Mouse (Mus musculus): ENCODE measurements around the gene Pou2af1. TPM values are rescaled to one million over a fixed set of nuclear protein-coding genes. Genes with fewer than 3 reads are reported as not detected.

Pou2af1 gene
- polyA plus RNA-seq, 1 experiment = 171 TPM

DNA sequence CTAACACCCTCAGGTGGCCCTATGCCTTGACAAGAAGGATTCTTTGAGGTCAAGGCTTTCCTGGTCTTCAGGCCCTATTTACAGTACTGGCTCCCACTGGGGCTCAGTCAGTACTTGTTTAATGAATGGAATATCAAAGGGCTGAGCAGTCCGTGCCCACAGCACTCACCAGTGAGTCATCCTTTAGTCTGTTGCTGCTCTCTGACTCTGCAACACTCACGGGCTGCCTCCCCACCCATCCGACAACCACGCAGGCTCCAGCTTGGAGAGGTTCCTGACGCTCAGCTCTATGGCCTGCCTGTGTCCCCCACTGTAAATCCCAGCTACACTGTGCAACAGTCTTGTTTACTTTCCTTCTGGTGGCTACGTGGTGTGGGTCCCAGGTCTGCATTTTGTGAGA is 43.2 kb upstream of the Pou2af1 start:
- no peak overlapping the region for H3K27ac ChIP-seq (ENCODE audit: insufficient read depth, low read length)
- no peak for DNase-seq (ENCODE audit: low read depth in 1 of 2, low spot score in 2 of 2)
- H3K27me3 ChIP-seq (ENCODE audit: control insufficient read depth, insufficient read depth, low read length) = no peaks in the 10 kb centered on the region
- no peaks in the 10 kb centered on the region for H3K36me3 ChIP-seq (ENCODE audit: control insufficient read depth, insufficient read depth, low read length)
- 81% methylated on average over 6 of the region's 6 CpGs for WGBS
- TF ChIP-seq POLR2A (IDR thresholded peaks at IDR 0.05; ENCODE audit: low read depth, low read length) (no peak), CTCF (IDR thresholded peaks at IDR 0.05; ENCODE audit: extremely low read depth, insufficient read depth, insufficient read length, insufficient replicate concordance) (no peak)
- peaks cover 21% of the 10 kb centered on the region for H3K4me1 ChIP-seq (ENCODE audit: control insufficient read depth, insufficient read depth, insufficient read length)
- no peak overlapping the region for H3K4me3 ChIP-seq (ENCODE audit: extremely low read depth, insufficient read depth, insufficient read length)

DNA sequence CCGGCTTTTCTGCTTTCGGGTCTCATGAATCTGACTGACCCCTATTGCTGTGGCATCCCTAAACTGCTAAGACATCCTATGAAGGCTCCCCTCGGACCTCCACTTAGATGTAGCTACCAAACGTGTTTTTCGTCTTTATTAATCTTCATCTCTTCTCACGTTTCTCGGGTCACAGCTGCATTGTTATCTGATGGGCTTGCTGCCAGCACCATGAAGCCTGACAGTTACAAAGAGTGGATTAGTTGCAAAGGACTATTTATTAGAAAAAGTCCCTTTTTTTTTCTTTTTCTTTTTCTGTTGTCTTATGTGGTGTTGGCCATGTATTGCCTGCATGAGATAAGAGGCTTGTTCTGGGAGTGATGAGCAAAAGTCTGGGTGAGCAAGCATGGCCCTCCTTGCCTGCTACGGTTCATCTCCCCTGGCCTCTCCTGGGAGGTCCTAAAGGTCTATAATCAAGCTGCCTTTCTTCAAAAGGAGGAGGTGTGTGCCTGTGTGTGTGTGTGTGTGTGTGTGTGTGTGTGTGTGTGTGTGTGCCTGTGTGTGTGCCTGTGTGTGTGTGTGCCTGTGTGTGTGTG is 38.5 kb upstream of the Pou2af1 start:
- 29% methylated on average over 8 of the region's 8 CpGs for WGBS
- Histone ChIP-seq H3K36me3 (ENCODE audit: control insufficient read depth, insufficient read depth, low read length) (no peaks in the 10 kb centered on the region), H3K27ac (ENCODE audit: insufficient read depth, low read length) (no peak overlapping the region), H3K4me1 (ENCODE audit: control insufficient read depth, insufficient read depth, insufficient read length) (peaks cover 7% of the 10 kb centered on the region; the same call in 1 of the 2 replicates), H3K4me3 (ENCODE audit: extremely low read depth, insufficient read depth, insufficient read length) (no peak overlapping the region), H3K27me3 (ENCODE audit: control insufficient read depth, insufficient read depth, low read length) (no peaks in the 10 kb centered on the region)
- TF ChIP-seq POLR2A (IDR thresholded peaks at IDR 0.05; ENCODE audit: low read depth, low read length) (no peak), CTCF (IDR thresholded peaks at IDR 0.05; ENCODE audit: extremely low read depth, insufficient read depth, insufficient read length, insufficient replicate concordance) (no peak)
- DNase-seq (ENCODE audit: low read depth in 1 of 2, low spot score in 2 of 2) = peak in 1 of 2 experiments; percentile 33

DNA sequence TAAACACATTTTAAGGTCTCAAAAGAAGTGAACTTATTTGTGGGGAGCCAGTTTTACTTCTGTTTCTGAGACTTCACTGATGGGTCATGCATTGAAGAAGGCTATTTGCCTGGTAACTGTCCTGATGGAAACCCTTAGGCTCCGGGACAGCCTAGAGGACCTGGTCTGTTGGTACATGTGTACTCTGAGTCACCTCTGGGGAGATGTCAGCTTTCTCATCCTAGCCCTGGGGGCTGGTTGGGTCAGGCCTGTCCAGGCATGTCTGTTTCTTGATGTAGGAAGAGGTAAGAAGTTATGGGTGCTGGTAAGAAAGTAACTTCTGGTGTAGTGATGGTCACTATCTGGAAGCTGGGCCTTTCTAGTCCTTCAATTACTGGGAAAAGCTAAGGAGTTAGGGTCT is 37.8 kb upstream of the Pou2af1 start:
- WGBS = 92% methylated on average over 1 of the region's 1 CpGs
- H3K27me3 ChIP-seq (ENCODE audit: control insufficient read depth, insufficient read depth, low read length) = no peaks in the 10 kb centered on the region
- H3K4me3 ChIP-seq (ENCODE audit: extremely low read depth, insufficient read depth, insufficient read length) = no peak overlapping the region
- H3K27ac ChIP-seq (ENCODE audit: insufficient read depth, low read length) = no peak overlapping the region
- no peak for TF ChIP-seq CTCF (IDR thresholded peaks at IDR 0.05; ENCODE audit: extremely low read depth, insufficient read depth, insufficient read length, insufficient replicate concordance)
- no peak for TF ChIP-seq POLR2A (IDR thresholded peaks at IDR 0.05; ENCODE audit: low read depth, low read length)
- peaks cover 7% of the 10 kb centered on the region; the same call in 1 of the 2 replicates for H3K4me1 ChIP-seq (ENCODE audit: control insufficient read depth, insufficient read depth, insufficient read length)
- no peaks in the 10 kb centered on the region for H3K36me3 ChIP-seq (ENCODE audit: control insufficient read depth, insufficient read depth, low read length)
- no peak for DNase-seq (ENCODE audit: low read depth in 1 of 2, low spot score in 2 of 2)

DNA sequence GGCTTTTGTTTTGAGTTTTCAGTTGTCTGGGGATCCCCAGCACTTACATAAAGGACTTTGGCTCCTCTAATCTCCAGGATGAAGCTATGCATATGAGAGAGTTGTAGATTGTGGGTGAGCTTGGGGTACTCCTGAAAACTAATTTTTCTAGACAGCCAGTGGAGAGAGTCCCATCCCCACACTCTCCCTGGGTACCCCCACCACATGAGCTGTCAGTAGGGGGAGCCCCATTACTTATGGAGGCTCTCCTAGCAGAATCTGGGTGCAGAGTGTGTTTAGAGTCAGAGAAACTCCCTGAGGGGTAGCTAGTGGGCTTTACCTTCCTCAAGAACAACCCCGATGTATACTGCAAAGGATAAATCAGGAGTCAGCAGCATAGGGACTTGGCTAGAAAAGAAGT is 35.2 kb upstream of the Pou2af1 start:
- Histone ChIP-seq H3K4me3 (ENCODE audit: extremely low read depth, insufficient read depth, insufficient read length) (no peak overlapping the region), H3K4me1 (ENCODE audit: control insufficient read depth, insufficient read depth, insufficient read length) (peaks cover 20% of the 10 kb centered on the region; the same call in 1 of the 2 replicates), H3K27me3 (ENCODE audit: control insufficient read depth, insufficient read depth, low read length) (no peaks in the 10 kb centered on the region), H3K27ac (ENCODE audit: insufficient read depth, low read length) (no peak overlapping the region), H3K36me3 (ENCODE audit: control insufficient read depth, insufficient read depth, low read length) (no peaks in the 10 kb centered on the region)
- peak; percentile 30; the same call in 1 of the 2 replicates for TF ChIP-seq CTCF (IDR thresholded peaks at IDR 0.05; ENCODE audit: extremely low read depth, insufficient read depth, insufficient read length, insufficient replicate concordance)
- TF ChIP-seq POLR2A (IDR thresholded peaks at IDR 0.05; ENCODE audit: low read depth, low read length) = no peak
- peak in 1 of 2 experiments; percentile 62 for DNase-seq (ENCODE audit: low read depth in 1 of 2, low spot score in 2 of 2)
- 77% methylated on average over 1 of the region's 1 CpGs for WGBS

DNA sequence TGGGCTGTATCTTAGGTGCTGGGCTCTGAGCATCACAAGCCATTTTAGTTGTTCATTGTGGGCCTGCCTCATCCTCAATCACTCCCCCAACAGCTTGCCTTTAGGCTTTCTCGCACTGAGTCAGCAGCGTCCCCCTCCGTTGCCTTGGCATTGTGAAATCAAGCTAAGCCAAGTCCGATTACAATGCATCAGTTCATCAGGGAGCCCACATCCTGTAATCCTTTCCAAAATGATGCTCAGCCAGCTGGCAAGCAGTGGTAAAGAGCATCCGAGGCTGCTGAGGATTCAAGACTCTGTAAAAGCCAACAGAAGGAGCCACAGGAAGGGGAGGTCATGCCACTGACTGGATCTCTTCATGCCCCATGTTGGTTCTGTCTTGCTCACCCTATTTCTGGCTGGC is 32.9 kb upstream of the Pou2af1 start:
- WGBS = 71% methylated on average over 5 of the region's 5 CpGs
- TF ChIP-seq POLR2A (IDR thresholded peaks at IDR 0.05; ENCODE audit: low read depth, low read length) = no peak
- TF ChIP-seq CTCF (IDR thresholded peaks at IDR 0.05; ENCODE audit: extremely low read depth, insufficient read depth, insufficient read length, insufficient replicate concordance) = no peak

DNA sequence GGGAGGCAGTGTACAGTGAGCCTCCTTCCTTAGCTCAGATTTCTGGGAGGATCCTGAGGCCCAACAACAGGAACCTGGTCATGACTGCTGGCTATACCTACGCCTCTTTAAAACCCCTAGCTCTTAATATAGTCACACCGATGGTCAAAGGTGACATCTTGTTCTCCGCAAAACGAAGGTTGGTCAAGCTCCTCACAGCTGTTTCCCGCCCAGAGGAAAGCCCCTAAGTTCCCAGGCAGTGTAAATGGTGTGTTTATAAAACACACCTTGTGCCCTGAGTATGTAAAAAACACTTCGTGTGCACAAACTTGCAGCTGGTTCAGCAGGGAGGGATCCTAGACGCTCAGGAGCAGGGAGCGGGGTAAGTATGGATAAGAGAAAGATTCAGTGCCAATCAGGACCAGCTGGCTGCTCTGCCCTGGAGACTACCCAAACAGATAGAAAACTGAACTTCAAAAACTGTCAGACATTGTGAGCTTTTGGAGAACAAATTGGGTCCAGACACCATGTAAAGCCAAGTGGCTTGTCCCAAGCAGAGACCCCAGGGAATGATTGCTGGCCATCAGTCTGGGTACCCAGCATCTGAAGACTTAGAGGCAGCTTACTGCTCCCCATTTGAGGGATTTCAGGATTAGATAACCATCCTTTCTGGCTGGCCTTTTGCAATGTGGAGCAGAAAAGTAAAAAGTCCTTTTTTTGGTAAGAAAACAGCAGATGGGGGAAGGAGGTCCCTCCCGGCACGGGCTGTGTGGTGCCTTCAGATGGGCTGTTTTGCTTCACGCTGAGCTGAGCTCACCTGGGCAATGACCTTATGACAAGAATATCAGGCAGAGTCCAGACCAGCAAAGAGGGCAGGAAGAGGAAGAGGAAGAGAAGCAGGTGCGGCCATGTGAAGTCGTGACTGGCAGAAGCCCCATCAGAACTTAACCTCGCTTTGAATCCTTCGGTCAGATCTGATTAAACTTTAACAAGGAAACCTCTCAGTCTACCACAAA is 30.5 kb upstream of the Pou2af1 start:
- Histone ChIP-seq H3K27ac (ENCODE audit: insufficient read depth, low read length) (peak overlapping the region; percentile 88), H3K36me3 (ENCODE audit: control insufficient read depth, insufficient read depth, low read length) (no peaks in the 10 kb centered on the region), H3K4me1 (ENCODE audit: control insufficient read depth, insufficient read depth, insufficient read length) (peaks cover 27% of the 10 kb centered on the region; the same call in 1 of the 2 replicates), H3K4me3 (ENCODE audit: extremely low read depth, insufficient read depth, insufficient read length) (no peak overlapping the region), H3K27me3 (ENCODE audit: control insufficient read depth, insufficient read depth, low read length) (no peaks in the 10 kb centered on the region)
- WGBS = 31% methylated on average over 15 of the region's 15 CpGs
- TF ChIP-seq POLR2A (IDR thresholded peaks at IDR 0.05; ENCODE audit: low read depth, low read length) (no peak), CTCF (IDR thresholded peaks at IDR 0.05; ENCODE audit: extremely low read depth, insufficient read depth, insufficient read length, insufficient replicate concordance) (no peak)
- DNase-seq (ENCODE audit: low read depth in 1 of 2, low spot score in 2 of 2) = peak in 1 of 2 experiments; percentile 68

More for the DNA sequence above, 32.9 kb upstream of the Pou2af1 start:
- Histone ChIP-seq H3K27me3 (ENCODE audit: control insufficient read depth, insufficient read depth, low read length) (no peaks in the 10 kb centered on the region), H3K4me3 (ENCODE audit: extremely low read depth, insufficient read depth, insufficient read length) (no peak overlapping the region), H3K4me1 (ENCODE audit: control insufficient read depth, insufficient read depth, insufficient read length) (peaks cover 33% of the 10 kb centered on the region; the same call in 1 of the 2 replicates), H3K27ac (ENCODE audit: insufficient read depth, low read length) (no peak overlapping the region), H3K36me3 (ENCODE audit: control insufficient read depth, insufficient read depth, low read length) (no peaks in the 10 kb centered on the region)
- no peak for DNase-seq (ENCODE audit: low read depth in 1 of 2, low spot score in 2 of 2)

Data from spleen, adult 2 months (tissue).